Mouse (Mus musculus) ovary, adult 10 weeks (tissue): ENCODE data around the gene Rnpep. TPM values are rescaled to one million over a fixed set of nuclear protein-coding genes. Genes with fewer than 3 reads are reported as not detected.

Experiments
- polyA plus RNA-seq: library from polyadenylated mRNA; stranded (reverse); fragments of 350-450 nt; fragmentation: Illumina TruSeq; extraction: RNeasy Lipid Tissue Mini Kit (QIAGEN cat#74804); gene quantifications from one replicate; pipeline ENCODE4 v1.2.3, GENCODE M21; 2014

Gene Rnpep
- polyA plus RNA-seq, result 14.5 TPM

GRCm38 (mm10) chr1:135283826-135284291, at the start of gene Rnpep:
Gene Rnpep (minus strand): TSS chr1:135284084.

GRCm38 (mm10) chr1:135324571-135324970, 40.7 kb upstream of the Rnpep start, which contains the start of gene Lmod1:
Gene Lmod1 (plus strand): TSS chr1:135324807.

GRCm38 (mm10) chr1:135313284-135314031, 29.6 kb upstream of the Rnpep start, which contains the start of gene Timm17a:
Gene Timm17a (minus strand): TSS chr1:135313778.

GRCm38 (mm10) chr1:135258380-135259127, 25.3 kb downstream of the Rnpep start, which contains the start of gene Elf3:
Gene Elf3 (minus strand): TSS chr1:135258568.

Other genes starting within 250 kb of the Rnpep start
- 25.0 TPM for gene Lgr6, start 178.8 kb downstream of the Rnpep start, polyA plus RNA-seq
- gene Ptpn7, start 151.4 kb downstream of the Rnpep start, polyA plus RNA-seq, result 0.14 TPM
- gene Arl8a, start 137.3 kb downstream of the Rnpep start, polyA plus RNA-seq, result 18.4 TPM
- not detected for gene Gpr37l1, start 116.4 kb downstream of the Rnpep start, polyA plus RNA-seq
- 0.71 TPM for gene Elf3, start 25.5 kb downstream of the Rnpep start, polyA plus RNA-seq
- 20.6 TPM for gene Timm17a, start 29.7 kb upstream of the Rnpep start, polyA plus RNA-seq
- 7.6 TPM for gene Lmod1, start 40.7 kb upstream of the Rnpep start, polyA plus RNA-seq
- 0.46 TPM for gene Shisa4, start 91.2 kb upstream of the Rnpep start, polyA plus RNA-seq
- 44.5 TPM for gene Ipo9, start 146.4 kb upstream of the Rnpep start, polyA plus RNA-seq